Mouse (Mus musculus) myocyte (in vitro differentiated cells): ENCODE results near the gene Fhl2.

Experiments used
- MAX ChIP-seq: IDR thresholded peaks from one replicate; pipeline ENCODE4 v1.6.1; 2011; ENCODE audit warnings: low read depth, mild to moderate bottlenecking, control low read depth
- POLR2A ChIP-seq: IDR thresholded peaks from one replicate; pipeline ENCODE4 v1.6.1; 2011; ENCODE audit warnings: low read depth, mild to moderate bottlenecking, control low read depth, moderate library complexity; ENCODE audit not compliant: insufficient read length
- TCF12 ChIP-seq: IDR thresholded peaks from one replicate; pipeline ENCODE4 v1.6.1; 2011; ENCODE audit warnings: mild to moderate bottlenecking, control low read depth; ENCODE audit not compliant: poor library complexity, insufficient read depth, severe bottlenecking

- TF ChIP-seq MAX (no peak), POLR2A (no peak), TCF12 (no peak)
Observed at GRCm38 (mm10) chr1:43147474-43147873, 49.3 kb downstream of the Fhl2 start.
